Mouse (Mus musculus): ENCODE measurements around the gene Gm17387. TPM values are rescaled to one million over a fixed set of nuclear protein-coding genes. Genes with fewer than 3 reads are reported as not detected.
"Not testable (repeated sequence)": the region's sequence is repeated elsewhere in the genome, so short reads cannot be mapped to it uniquely, and the experiment has no call there.

Gm17387 gene
- total RNA-seq, 1 experiment from 2014 or later, result not detected

DNA sequence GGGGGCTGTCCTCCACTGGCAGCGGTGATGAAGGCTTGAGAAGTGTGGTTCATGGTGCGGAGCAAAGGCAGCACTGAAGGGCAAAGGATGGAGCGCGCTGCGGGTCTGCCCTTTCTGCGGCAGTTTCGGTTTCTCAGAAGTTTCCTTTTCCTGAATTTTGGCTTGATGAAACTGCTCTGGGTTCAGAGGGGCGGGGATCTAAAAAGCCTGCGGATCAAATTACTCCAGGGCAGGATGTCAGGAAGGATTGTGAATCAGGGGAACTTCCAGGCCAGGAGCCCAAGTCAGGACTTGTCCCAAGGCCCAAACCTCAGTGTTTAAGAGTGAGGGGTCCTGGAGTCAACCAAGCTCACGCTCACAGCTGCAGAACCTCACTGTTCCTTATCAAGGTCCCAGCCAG is 18.3 kb upstream of the Gm17387 start, which contains the start of gene Ifitm3:
TSS of gene Ifitm3 (minus strand) at position 178 of the 400 bp plus-strand sequence.
- 0 out of 2 replicates have a peak, but pooled peaks have one; percentile 9 for ATAC-seq (replicated peaks; ENCODE audit: insufficient number of reproducible peaks, low FRiP score, low TSS enrichment, poor library complexity, severe bottlenecking)

DNA sequence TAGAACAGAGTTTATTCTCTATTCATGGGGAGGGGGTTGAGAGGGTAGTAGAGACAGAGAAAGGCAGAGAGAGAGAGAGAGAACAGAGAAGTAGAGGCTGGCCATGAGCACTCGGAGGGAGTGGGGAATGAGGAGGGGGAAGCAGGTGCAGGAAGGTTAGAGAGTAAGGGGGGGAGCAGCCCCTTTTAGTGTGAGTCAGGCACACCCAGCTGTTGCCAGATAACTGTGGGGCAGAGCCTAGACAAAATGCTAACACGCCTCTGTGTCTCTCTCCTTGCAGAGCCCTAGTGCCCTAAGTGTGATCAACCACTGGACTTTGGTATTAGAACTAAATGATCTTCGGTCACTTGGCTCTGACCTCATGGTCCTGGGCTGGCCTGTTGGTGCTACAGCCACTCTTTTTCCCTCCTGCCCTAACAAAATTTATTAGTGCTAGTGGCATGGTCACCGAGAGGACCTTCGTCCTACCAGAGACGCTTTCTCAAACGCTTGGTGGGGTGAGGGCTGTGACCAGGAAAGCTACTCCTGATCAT is 17.6 kb upstream of the Gm17387 start:
- ATAC-seq (replicated peaks; ENCODE audit: insufficient number of reproducible peaks, low FRiP score, low TSS enrichment, poor library complexity, severe bottlenecking), result no peak

DNA sequence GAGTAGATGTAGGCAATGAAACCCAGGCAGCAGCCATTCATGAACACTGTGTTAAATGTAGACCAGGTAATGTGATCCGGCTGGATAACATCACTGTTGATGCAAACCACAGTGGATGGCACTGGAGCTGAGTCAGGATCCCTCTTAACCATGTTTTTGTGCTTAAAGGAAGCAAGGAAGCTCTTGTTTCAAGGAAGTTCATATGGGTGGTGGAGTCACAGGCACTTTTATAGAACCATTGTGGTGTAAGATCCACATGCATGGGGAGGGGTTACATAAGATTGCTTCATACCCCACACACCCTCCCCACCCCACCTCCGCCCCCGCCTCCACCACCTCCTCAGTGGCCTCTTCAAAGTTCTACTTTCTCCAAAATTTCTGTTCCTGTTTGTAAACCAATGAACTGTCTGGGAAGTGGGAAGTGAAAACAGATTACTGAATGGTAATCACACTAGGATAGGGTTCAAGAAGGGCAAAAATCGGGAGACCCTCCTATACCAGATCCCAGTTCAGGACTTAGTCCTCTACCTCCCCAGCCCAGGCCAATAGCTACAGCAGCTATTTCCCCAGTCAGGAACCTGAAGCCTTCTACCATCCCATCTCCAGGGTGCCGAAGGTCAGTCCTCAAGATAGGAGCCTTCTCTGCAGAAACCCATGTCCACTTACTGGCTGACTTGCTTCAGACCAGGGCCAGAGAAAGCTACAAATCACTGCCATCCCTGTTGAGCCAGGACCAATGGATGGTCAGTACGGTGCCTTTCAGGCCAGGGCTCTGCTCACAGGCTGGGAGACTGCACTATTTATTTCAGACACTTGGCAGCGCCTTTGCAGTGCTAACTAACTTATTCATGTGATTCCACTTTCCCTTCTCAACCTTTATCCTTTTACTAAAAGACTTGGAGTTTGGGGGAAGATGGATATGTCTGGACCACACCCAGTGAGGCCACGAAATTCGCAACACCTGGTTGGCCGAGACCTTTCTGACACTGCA is 11.9 kb upstream of the Gm17387 start:
- peak; percentile 80 for ATAC-seq (replicated peaks; ENCODE audit: insufficient number of reproducible peaks, low FRiP score, low TSS enrichment, poor library complexity, severe bottlenecking)

DNA sequence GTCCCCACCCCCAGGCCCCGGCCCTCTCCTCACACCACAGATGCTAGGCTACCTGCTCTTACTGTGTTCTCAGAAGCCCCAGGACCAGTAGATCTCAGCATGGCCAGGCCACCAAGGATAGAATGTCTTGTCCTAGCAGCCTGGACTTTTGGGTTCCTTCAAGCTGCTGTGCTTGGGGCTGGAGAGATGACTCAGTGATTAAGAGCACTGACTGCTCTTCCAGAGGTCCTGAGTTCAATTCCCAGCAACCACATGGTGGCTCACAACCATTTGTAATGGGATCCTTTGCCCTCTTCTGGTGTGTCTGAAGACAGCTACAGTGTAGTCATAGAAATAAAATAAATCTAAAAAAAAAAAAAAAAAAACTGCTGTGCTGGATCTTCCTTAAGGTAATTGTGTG is 11.1 kb upstream of the Gm17387 start, which contains the start of gene Ifitm6:
TSS of gene Ifitm6 (minus strand) at position 101 of the 400 bp plus-strand sequence.
- not testable (repeated sequence) for ATAC-seq (replicated peaks; ENCODE audit: insufficient number of reproducible peaks, low FRiP score, low TSS enrichment, poor library complexity, severe bottlenecking)

DNA sequence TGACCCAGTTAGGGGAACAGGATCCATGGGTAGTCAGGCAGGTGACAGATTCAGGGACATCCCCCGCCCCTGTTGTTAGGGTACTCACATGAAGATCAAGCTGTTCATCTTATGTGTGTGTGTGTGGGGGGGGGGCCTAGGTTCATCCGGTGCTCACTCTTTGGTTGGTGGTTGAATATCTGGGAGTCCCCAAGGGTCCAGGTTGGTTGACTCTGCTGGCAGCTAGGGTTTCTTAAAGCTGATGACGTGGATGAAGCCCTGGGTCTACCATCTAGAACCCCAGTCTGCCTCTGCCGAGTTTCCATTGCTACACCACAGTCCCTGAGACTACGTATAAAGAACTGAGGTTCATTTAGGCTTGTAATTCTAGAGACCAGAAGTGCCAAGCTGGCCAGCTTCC is 9.9 kb upstream of the Gm17387 start:
- no peak for ATAC-seq (replicated peaks; ENCODE audit: insufficient number of reproducible peaks, low FRiP score, low TSS enrichment, poor library complexity, severe bottlenecking)

DNA sequence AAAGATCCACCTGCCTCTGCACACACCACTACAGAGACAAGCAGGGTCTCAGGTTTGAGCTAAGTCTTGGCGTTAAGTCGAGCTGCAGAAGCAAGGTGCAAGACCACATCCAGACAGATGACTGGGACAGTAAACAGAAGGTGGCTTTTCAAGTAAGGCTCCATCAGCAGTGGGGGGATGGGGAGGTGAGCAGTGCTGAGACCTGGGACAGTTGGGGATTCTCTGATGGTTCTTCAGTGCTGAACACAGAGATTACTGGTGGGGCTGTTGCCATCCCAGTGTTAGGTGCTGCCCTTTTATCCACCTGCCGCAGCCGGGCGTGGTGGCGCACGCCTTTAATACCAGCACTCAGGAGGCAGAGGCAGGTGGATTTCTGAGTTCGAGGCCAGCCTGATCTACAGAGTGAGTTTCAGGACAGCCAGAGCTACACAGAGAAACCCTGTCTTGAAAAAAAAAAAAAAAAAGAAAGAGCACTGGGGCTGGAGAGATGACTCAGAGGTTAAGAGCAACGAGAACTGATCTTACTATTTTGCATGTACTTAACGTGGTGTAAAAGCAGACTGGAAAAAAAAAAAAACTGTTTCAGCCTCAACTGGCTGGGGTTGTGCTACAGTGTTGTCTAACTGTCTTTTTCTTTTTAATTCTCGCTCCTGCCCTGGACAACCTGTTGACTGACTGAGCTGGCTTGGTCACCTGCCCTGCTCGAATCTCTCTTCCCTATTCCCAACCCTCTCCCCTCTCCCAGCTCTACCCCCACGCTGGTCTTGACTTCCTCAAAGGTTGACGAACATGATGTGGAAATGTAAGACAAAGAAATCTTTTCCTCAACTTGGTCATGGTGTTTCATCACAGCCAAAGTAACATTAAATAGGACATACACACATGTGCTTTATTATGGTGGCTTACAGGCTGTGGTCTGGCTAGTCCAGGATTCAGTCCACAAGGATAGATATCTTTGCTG is 7.2 kb upstream of the Gm17387 start:
- peak; percentile 85 for ATAC-seq (replicated peaks; ENCODE audit: insufficient number of reproducible peaks, low FRiP score, low TSS enrichment, poor library complexity, severe bottlenecking)

DNA sequence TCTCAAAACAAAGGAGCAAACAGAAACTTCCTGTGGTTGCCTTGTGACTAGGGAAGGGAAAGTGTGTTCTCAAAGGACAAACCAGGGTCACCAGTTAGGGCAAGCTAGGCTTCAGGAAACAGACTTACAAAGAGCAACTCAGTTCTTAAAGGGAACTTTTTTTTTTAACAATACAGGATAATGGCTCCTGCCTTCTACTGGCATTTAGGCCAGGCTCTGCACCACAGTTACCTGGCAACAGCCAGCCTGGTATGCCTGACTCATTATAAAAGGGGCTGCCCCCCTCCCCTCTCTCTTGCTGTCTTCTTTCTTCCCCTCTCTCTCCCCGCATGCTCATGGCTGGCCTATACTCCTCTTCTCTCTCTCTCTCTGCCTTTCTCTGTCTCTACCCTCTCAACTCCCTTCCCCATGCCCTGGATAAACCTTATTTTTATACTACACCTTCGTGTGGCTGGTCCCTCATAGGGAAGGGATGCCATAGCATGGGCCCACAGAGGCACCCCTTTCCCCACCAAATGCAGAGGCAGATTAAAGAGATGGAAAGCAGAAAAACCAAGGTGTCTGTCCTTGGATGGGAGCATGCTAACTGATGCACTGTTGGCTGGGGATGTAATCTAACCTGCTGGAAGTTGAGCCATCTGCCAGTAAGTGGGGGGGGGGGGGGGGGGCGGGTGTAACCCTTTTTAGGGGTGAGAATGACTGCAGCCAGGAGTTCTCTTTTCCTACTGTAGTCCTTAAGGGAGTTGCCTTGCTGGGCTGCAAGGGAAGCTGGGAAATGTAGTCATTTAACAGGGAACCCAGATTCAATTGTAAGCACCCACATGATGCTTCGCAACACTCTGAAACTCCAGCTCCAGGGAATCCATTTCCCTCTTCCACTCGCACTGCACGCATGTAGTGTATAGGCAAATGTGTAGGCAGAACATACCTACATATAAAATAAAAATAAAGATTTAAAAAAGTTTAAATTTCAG is 3.8 kb upstream of the Gm17387 start:
- peak; percentile 67 for ATAC-seq (replicated peaks; ENCODE audit: insufficient number of reproducible peaks, low FRiP score, low TSS enrichment, poor library complexity, severe bottlenecking)

DNA sequence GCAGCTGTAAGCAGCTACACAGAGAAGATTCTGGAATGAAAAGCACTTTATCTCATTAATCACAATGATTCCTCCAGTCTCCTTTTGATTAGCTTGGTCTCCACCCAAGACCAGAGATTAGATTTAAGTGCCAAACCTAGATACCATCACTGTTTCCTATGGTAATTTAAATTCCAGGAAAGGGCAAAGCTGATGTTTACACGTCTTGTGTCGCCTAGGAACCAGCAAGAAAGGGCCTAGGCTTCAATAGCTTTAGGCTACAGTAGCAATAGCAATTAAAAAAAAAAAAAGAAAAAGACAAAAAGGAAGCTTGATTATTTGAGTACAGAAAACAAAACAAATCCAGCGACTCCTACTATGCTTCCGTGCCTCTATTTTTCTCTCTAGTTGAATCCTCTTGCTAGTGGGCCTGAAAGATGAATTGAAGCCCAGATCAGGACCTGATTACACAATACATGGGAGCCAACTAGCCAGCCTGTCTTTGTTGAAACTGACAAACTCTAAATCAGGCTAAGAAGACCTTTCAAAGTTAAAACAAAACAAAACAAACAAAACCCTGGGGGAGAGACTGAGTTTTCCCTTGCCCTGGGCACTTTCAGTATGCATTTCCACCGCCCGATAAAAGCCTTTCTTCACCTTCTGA is 2.7 kb upstream of the Gm17387 start:
- no peak for ATAC-seq (replicated peaks; ENCODE audit: insufficient number of reproducible peaks, low FRiP score, low TSS enrichment, poor library complexity, severe bottlenecking)

DNA sequence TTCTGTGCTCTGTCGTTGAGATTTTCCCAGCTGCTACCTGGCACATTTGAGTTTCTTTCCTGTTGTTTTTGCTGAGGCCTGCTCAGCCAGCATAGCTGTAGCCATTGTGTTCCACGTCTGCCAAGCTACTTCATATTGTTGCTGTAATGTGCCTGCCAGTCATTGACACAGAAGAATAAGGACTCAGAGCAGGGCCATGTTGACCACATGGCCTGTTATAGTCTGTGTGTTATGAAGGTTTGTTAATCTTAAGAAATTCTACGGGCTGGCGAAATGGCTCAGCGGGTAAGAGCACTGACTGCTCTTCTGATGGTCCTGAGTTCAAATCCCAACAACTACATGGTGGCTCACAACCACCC is 2.2 kb upstream of the Gm17387 start:
- no peak for ATAC-seq (replicated peaks; ENCODE audit: insufficient number of reproducible peaks, low FRiP score, low TSS enrichment, poor library complexity, severe bottlenecking)

DNA sequence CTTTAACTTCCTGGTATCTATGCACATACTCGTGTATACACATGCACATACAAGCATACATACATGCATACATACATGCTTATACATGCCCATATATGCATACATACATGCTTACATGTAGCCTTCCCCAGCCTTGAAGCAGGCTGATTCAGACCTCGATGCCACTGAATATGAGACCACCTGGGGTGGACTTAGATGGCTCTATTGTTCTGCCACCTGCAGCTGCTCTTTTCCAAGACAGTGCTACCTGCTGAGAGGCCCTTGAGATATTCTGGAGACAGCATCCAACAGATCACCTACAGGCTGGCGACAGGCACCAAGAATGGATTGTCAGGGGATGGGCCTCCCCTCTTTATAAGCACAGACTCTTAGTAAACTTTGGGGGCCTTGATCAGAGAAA is 1.5 kb downstream of the Gm17387 start:
- no peak for ATAC-seq (replicated peaks; ENCODE audit: insufficient number of reproducible peaks, low FRiP score, low TSS enrichment, poor library complexity, severe bottlenecking)

DNA sequence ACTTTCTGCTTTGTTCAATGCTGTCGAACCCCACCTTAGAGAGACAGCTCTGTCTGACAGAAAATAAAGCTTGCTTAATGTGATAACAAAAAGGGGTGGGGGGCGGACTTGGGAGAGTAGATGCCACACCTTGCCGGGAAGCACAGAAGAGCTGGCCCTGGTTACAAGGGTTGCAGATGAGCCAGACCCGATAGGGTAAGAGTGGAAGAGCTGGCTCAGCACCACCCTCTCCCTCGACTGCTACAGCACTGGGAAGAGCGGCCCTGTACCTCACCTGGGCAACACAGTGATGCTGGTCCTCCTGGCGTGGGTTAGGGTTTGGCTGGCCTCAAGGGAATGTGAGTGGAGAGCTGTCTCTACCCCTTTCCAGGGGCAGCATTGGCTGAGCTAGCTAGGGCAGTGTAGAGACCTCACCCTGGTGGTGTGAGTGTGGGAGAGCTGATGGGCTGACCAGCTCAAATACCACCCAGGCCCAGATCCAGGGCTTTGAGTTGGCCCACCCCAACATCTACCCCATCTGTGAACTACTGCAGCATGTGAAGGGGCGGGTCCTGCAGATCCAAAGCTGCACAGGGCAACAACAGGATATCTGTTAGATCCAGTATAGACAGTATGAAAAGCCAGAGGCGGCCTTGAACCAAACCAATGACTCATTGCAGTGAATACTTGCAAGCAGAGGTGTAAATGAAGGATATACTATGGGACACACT is 3.7 kb downstream of the Gm17387 start:
- no peak for ATAC-seq (replicated peaks; ENCODE audit: insufficient number of reproducible peaks, low FRiP score, low TSS enrichment, poor library complexity, severe bottlenecking)

DNA sequence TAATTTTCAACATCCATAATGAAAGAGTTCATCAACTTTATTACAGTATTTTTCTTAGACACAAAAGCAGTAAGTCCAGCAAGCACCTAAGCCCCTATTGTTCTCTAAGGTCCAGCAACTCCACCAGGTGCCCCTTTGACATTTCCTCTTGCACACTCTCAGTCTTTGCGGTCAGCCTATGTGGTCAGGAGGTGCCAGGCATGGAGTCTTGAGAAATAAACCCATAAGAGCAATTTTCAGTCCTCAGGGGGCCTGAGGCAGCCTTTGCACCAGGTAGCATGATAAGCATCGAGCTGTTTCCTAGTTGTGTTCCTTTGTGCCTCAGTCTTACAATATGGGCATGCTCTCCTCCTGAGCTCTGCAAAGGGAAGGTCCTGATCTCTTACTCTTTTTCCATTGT is 7.7 kb downstream of the Gm17387 start:
- ATAC-seq (replicated peaks; ENCODE audit: insufficient number of reproducible peaks, low FRiP score, low TSS enrichment, poor library complexity, severe bottlenecking), result not testable (repeated sequence)

DNA sequence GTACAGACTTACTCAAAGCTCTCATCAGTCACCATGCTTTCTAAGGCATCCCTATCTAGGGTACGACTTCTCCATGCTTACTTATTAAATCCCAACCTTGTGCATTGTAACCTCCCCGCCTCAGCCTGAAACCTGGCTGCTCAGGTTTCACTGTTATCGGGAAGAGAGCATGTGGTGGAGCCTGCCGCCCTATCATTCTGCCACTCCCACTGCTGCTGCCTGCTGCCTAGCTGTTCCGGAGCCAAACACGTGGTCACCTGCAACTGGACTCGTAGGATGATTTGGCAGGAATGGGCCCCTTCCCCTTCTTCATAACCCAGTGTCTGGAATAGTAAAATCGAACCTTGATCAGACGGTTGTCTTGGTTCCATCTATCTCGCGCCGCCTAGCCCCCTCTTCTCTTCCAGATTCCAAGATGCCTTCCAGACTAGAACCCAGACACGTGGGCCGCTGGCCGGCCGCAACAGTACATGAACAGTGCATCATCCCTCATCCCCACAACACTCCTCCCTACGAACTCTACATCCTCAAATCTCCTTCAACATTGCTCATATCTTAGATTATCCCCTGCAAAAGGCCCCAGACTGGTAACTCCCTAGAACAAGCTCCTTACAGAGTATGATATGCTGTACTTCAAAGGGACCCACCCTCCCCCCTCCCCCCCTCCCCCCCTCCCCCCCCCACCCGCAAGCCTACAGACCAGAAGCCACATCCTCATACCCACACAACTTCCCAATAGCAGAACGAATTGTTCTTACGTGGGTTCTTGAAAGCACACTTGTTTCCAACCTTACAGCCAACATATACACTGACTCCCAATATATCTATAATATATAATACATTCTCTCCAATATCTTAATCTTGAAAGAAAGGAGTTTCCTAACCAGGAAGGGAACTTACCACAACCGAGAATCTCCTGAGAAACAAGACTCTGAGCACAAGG is 9.4 kb downstream of the Gm17387 start:
- no peak for ATAC-seq (replicated peaks; ENCODE audit: insufficient number of reproducible peaks, low FRiP score, low TSS enrichment, poor library complexity, severe bottlenecking)

DNA sequence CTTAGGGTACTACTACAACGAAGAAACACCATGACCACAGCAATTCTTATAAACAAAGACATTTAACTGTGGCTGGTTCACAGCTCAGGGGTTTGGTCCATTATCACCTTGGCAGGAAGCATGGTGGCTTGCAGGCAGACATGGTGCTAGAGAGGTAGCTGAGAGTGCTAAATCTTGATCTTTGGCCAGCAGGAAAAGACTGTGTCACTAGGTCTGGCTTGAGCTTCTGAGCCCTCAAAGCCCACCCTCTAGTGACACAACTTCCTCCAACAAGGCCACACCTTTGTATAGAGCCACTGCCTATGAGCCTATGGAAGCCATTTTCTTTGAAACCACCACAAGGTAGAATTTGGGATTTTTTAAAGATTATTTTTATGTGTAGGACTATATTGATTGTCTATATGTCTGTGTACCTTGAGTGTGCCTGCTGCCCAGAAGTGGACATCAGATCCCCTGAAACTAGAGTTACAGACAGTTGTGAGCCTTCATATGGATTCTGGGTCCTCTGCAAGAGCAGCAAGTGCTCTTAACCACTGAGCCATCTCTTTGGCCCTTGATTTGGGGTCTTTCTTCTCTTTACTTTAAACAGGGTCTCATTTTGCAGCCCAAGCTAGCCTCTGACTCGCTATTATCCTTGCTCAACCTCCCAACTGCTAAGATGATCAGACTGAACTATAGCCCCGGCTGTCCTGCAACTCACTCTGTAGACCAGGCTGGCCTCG is 10.6 kb downstream of the Gm17387 start:
- no peak for ATAC-seq (replicated peaks; ENCODE audit: insufficient number of reproducible peaks, low FRiP score, low TSS enrichment, poor library complexity, severe bottlenecking)

DNA sequence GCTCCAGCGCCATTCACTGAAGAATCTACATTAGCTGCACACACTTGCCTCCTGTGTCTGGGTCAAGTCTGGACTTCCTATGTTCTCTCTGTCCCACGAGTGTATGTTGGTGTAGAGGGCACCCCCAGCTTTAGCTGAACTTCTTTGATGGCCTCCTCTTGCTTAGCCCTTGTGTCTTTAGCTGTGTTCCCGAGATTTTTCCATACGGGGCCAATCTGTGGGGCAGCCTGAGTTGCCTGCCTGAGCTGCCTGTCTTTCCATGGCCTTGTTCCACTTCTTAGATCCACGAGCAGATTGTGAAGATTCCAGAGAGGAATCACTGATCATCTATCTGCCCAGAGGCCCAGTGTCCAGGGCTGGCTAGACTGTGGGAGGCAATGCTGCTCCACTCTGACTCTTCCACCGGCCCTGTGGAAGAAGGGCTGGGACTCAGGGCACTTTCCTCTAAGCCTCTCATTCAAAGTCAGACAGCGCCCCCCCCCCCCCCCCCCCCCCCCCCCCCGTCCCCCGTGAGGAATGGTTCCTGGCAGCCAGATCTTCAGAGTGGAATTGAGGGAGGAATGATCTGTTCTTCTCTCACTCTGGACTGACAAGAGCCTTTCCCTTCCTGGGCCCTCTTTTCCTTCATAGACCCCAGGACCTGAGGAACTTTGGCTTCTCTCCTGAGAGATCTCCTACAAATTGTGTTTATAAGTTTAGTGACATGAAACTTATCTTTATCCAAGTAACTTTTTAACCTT is 12.1 kb downstream of the Gm17387 start:
- no peak for ATAC-seq (replicated peaks; ENCODE audit: insufficient number of reproducible peaks, low FRiP score, low TSS enrichment, poor library complexity, severe bottlenecking)
